10 mouse cellular contexts compared by ENCODE assay signal in the genomic region with DNA sequence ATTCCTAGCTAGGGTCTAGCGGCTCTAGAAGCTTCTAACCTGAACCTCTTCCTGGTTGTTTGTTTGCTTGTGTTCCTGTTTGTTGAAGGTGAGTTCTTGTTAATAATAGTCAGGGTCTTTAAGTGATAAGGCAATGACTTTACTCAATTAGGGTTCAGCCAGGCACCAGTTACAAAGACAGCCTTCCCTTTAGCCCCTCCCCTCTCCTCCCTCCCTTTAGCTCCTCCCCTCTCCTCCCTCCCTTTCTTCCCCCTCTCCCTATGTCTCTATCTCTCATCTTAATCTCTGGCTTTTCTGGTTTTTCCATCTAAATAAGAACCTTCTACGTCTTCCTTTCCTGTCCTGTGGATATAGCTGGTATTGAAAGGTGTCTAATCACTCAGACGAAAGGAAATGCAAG. TPM values are rescaled to one million over a fixed set of nuclear protein-coding genes. Genes with fewer than 3 reads are reported as not detected.
DNase-seq lines count a peak whose midpoint lies in the region; ATAC-seq and TF ChIP-seq lines count a peak whose summit lies in the region.
"Had no signal": no experiment of that assay in that cellular context is flagged by ENCODE, and none has a peak within 500 bp of the region (broad histone marks: within the 10 kb centered on the region; RNA-seq: fewer than 3 reads in every experiment).

No protein-coding gene starts in this region.

- peak overlapping the region; percentile 40; the same call in 1 of the 2 replicates for H3K4me2 ChIP-seq in lung, postnatal 0 days (replicated peaks; ENCODE audit: low read depth, low read length)
- H3K4me2 ChIP-seq in limb, embryonic 14.5 days (replicated peaks; ENCODE audit: low read depth, low read length, severe bottlenecking), result 0 out of 2 replicates have a peak overlapping the region, but pooled peaks have one; percentile 13
- H3K4me2 ChIP-seq in stomach, embryonic 14.5 days (replicated peaks; ENCODE audit: low read depth, low read length), result peak overlapping the region; percentile 8

- no peaks in the 10 kb centered on the region for H3K36me3 ChIP-seq in lung, postnatal 0 days (ENCODE audit: insufficient read depth, low read length)
- H3K36me3 ChIP-seq in limb, embryonic 14.5 days (ENCODE audit: control insufficient read depth, insufficient read depth, low read length), result no peaks in the 10 kb centered on the region
- H3K36me3 ChIP-seq in stomach, embryonic 14.5 days (ENCODE audit: control insufficient read depth, insufficient read depth, low read length), result no peaks in the 10 kb centered on the region

- TF ChIP-seq POLR2A in limb, embryonic 14.5 days (IDR thresholded peaks at IDR 0.05; ENCODE audit: borderline replicate concordance, extremely low read depth, insufficient read depth, insufficient read length), result no peak

- intact Hi-C loops in gastrocnemius, adult 2 months (cut with DNase I), result no loop called here
- intact Hi-C loops in left cerebral cortex, postnatal 10 days (cut with DNase I), result no loop called here

- no peak overlapping the region for H3K9ac ChIP-seq in lung, postnatal 0 days (replicated peaks; ENCODE audit: low read depth)
- no peak overlapping the region for H3K9ac ChIP-seq in limb, embryonic 14.5 days (ENCODE audit: low read depth, low read length, severe bottlenecking)
- no peak overlapping the region for H3K9ac ChIP-seq in stomach, embryonic 14.5 days (replicated peaks; ENCODE audit: low read depth, low read length)

- ATAC-seq in lung, postnatal 0 days, result peak; percentile 51; the same call in 1 of the 2 replicates
- ATAC-seq in limb, embryonic 14.5 days (ENCODE audit: low FRiP score, low read depth), result no peak
- ATAC-seq in stomach, embryonic 14.5 days (ENCODE audit: insufficient number of reproducible peaks, insufficient read depth, low FRiP score, low read depth), result no peak
- ATAC-seq: Patski had no signal

- H3K4me1 ChIP-seq in lung, postnatal 0 days (ENCODE audit: insufficient read depth, low read depth, low read length), result peaks cover 9% of the 10 kb centered on the region; the same call in 1 of the 2 replicates
- no peaks in the 10 kb centered on the region for H3K4me1 ChIP-seq in limb, embryonic 14.5 days (ENCODE audit: control insufficient read depth, insufficient read depth, low read length)
- no peaks in the 10 kb centered on the region for H3K4me1 ChIP-seq in stomach, embryonic 14.5 days (ENCODE audit: control insufficient read depth, insufficient read depth, low read length)

- whole genome bisulfite sequencing in lung, postnatal 0 days, result 59% methylated on average over 3 of the region's 3 CpGs
- WGBS in limb, embryonic 14.5 days, result 61% methylated on average over 3 of the region's 3 CpGs
- 58% methylated on average over 3 of the region's 3 CpGs for WGBS in stomach, embryonic 14.5 days

- H3K27me3 ChIP-seq in lung, postnatal 0 days (replicated peaks; ENCODE audit: insufficient read depth, low read length), result no peaks in the 10 kb centered on the region
- H3K27me3 ChIP-seq in limb, embryonic 14.5 days (ENCODE audit: control insufficient read depth, insufficient read depth, low read length), result no peaks in the 10 kb centered on the region
- no peaks in the 10 kb centered on the region for H3K27me3 ChIP-seq in stomach, embryonic 14.5 days (ENCODE audit: control insufficient read depth, insufficient read depth, low read length)

- TF ChIP-seq CTCF in gastrocnemius, adult 2 months (IDR thresholded peaks at IDR 0.05), result no peak
- no peak for TF ChIP-seq CTCF in lung, postnatal 0 days (IDR thresholded peaks at IDR 0.05)

- TF ChIP-seq EP300 in lung, postnatal 0 days (IDR thresholded peaks at IDR 0.05), result no peak

- H3K4me3 ChIP-seq in gastrocnemius, adult 2 months, result peak overlapping the region; percentile 62
- H3K4me3 ChIP-seq in lung, postnatal 0 days (ENCODE audit: low read depth, low read length), result no peak overlapping the region
- H3K4me3 ChIP-seq in limb, embryonic 14.5 days (replicated peaks; ENCODE audit: low read length), result no peak overlapping the region
- H3K4me3 ChIP-seq in stomach, embryonic 14.5 days (ENCODE audit: low read depth, low read length), result no peak overlapping the region

- no peaks in the 10 kb centered on the region for H3K9me3 ChIP-seq in lung, postnatal 0 days (ENCODE audit: low read length)
- H3K9me3 ChIP-seq in limb, embryonic 14.5 days (ENCODE audit: control insufficient read depth, low read length), result no peaks in the 10 kb centered on the region
- H3K9me3 ChIP-seq in stomach, embryonic 14.5 days (ENCODE audit: control insufficient read depth, low read depth, low read length), result no peaks in the 10 kb centered on the region

- no peak for DNase-seq in gastrocnemius, adult 2 months
- no peak for DNase-seq in gastrocnemius, adult 18-20 months (ENCODE audit: low spot score)
- no peak for DNase-seq in lung, postnatal 0 days (ENCODE audit: low spot score)
- no peak for DNase-seq in lung, postnatal 14 days
- no peak for DNase-seq in limb, embryonic 14.5 days (ENCODE audit: low spot score)
- DNase-seq in frontal cortex, adult 2 months (ENCODE audit: extremely low spot score in 1 of 2, low spot score in 1 of 2), result no peak
- no peak for DNase-seq in left cerebral cortex, postnatal 10 days (ENCODE audit: extremely low spot score in 1 of 2, low spot score in 2 of 2)

- no peak overlapping the region; the same call in 1 of the 2 replicates for H3K27ac ChIP-seq in gastrocnemius, adult 2 months
- no peak overlapping the region for H3K27ac ChIP-seq in lung, postnatal 0 days (ENCODE audit: low read length)
- H3K27ac ChIP-seq in limb, embryonic 14.5 days (replicated peaks; ENCODE audit: low read depth, low read length), result no peak overlapping the region
- H3K27ac ChIP-seq in stomach, embryonic 14.5 days (ENCODE audit: low read length), result no peak overlapping the region

RNA-seq across cellular contexts. Expression of gene Tekt5, which starts 10.7 kb away (rescaled TPM):
- total RNA-seq in gastrocnemius, adult 2 months (2021), result not detected
- not detected for total RNA-seq in gastrocnemius, adult 18-20 months (2021)
- 9.9 and 11.7 TPM in 2 replicates for polyA plus RNA-seq in lung, postnatal 0 days (2015; fragmentation: Nextera tagmentation; extraction: Ambion mirVana)
- 1.2 and 1.4 TPM in 2 replicates for polyA plus RNA-seq in limb, embryonic 14.5 days (2012; rRNA removed)
- polyA plus RNA-seq in limb, embryonic 14.5 days (2014; fragmentation: Nextera tagmentation; extraction: Ambion mirVana), result 1.1 and 2.0 TPM in 2 replicates
- polyA plus RNA-seq in stomach, embryonic 14.5 days (2014; fragmentation: Nextera tagmentation; extraction: Ambion mirVana), result 0.70 and 1.0 TPM in 2 replicates
- polyA plus RNA-seq in frontal cortex, adult 2 months (2012; rRNA removed), result 9.1 and 15.5 TPM in 2 replicates
- 1 to 10 TPM; 7.3 to 7.7 TPM for total RNA-seq in left cerebral cortex, postnatal 10 days (2021)
- total RNA-seq: monocyte, adult 5-6 weeks had no signal
- polyA plus RNA-seq: Patski had no signal

RNA-seq across cellular contexts. Expression of gene Nubp1, which starts 27.2 kb away (rescaled TPM):
- 1 to 10 TPM; 6.2 to 6.3 TPM for total RNA-seq in gastrocnemius, adult 2 months (2021)
- 1 to 10 TPM; 5.6 to 5.7 TPM for total RNA-seq in gastrocnemius, adult 18-20 months (2021)
- polyA plus RNA-seq in lung, postnatal 0 days (2015; fragmentation: Nextera tagmentation; extraction: Ambion mirVana), result 31.2 and 31.6 TPM in 2 replicates
- polyA plus RNA-seq in limb, embryonic 14.5 days (2012; rRNA removed), result 46.1 and 46.9 TPM in 2 replicates
- 59.0 and 64.6 TPM in 2 replicates for polyA plus RNA-seq in limb, embryonic 14.5 days (2014; fragmentation: Nextera tagmentation; extraction: Ambion mirVana)
- polyA plus RNA-seq in stomach, embryonic 14.5 days (2014; fragmentation: Nextera tagmentation; extraction: Ambion mirVana), result 56.1 and 59.1 TPM in 2 replicates
- polyA plus RNA-seq in frontal cortex, adult 2 months (2012; rRNA removed), result 25.6 and 26.4 TPM in 2 replicates
- 10 to 100 TPM; 14.0 to 16.8 TPM for total RNA-seq in left cerebral cortex, postnatal 10 days (2021)
